Mouse (Mus musculus) v-Abl transformed pro-B cells (cell line): ENCODE results near the gene Ccdc85b.

ENCODE experiments used
- in situ Hi-C, 2 experiments: fragments of 400-800 bp; cut with MboI; formaldehyde crosslinking; loops; one replicate each; pipeline ENCODE4 v1.15.1; 2025; ENCODE audit not compliant: unreplicated experiment in 2 of 2

The Ccdc85b gene

GRCm38 (mm10) chr19:5428083-5428482 is 29.6 kb downstream of the Ccdc85b start:
- in situ Hi-C loops = loop anchor here (5.0 to 10.0 kb wide), 2 partner anchors 53 to 59 kb away; partner anchors contain the start of gene Mus81 (in 1 of the 2)

- in situ Hi-C loops = loop anchor here (5.0 to 10.0 kb wide), 2 partner anchors 52 to 61 kb away; partner anchors contain the start of gene Mus81 (in 1 of the 2)
Measured at GRCm38 (mm10) chr19:5426640-5427290, 30.9 kb downstream of the Ccdc85b start.

GRCm38 (mm10) chr19:5425906-5426565 is 31.7 kb downstream of the Ccdc85b start:
- in situ Hi-C loops = loop anchor here (5.0 to 10.0 kb wide), 2 partner anchors 51 to 61 kb away; partner anchors contain the start of gene Mus81 (in 1 of the 2)

- in situ Hi-C loops = loop anchor here (5.0 to 10.0 kb wide), 2 partner anchors 50 to 62 kb away; partner anchors contain the start of gene Mus81 (in 1 of the 2)
Measured at GRCm38 (mm10) chr19:5424782-5425741, 32.6 kb downstream of the Ccdc85b start, which contains the start of the genes Drap1 and AI837181. Gene Drap1, minus strand, starts transcription at chr19:5424979. Gene AI837181, plus strand, starts transcription at chr19:5425144.

- in situ Hi-C loops = loop anchor here in 1 of 2 experiments (10.0 kb wide), 1 partner anchor 49 kb away; no protein-coding TSS in a partner anchor
Measured at GRCm38 (mm10) chr19:5424092-5424781, 33.5 kb downstream of the Ccdc85b start.

- in situ Hi-C loops = loop anchor here in 1 of 2 experiments (10.0 kb wide), 1 partner anchor 49 kb away; no protein-coding TSS in a partner anchor
Measured at GRCm38 (mm10) chr19:5423561-5423960, 34.1 kb downstream of the Ccdc85b start.

GRCm38 (mm10) chr19:5422895-5423443 is 34.7 kb downstream of the Ccdc85b start:
- in situ Hi-C loops = loop anchor here in 1 of 2 experiments (10.0 kb wide), 1 partner anchor 48 kb away; no protein-coding TSS in a partner anchor

- in situ Hi-C loops = loop anchor here in 1 of 2 experiments (10.0 kb wide), 1 partner anchor 47 kb away; no protein-coding TSS in a partner anchor
Measured at GRCm38 (mm10) chr19:5422267-5422666, 35.4 kb downstream of the Ccdc85b start.

GRCm38 (mm10) chr19:5421784-5422183 is 35.9 kb downstream of the Ccdc85b start:
- in situ Hi-C loops = loop anchor here in 1 of 2 experiments (10.0 kb wide), 1 partner anchor 47 kb away; no protein-coding TSS in a partner anchor

GRCm38 (mm10) chr19:5420579-5420978 is 37.1 kb downstream of the Ccdc85b start:
- in situ Hi-C loops = loop anchor here in 1 of 2 experiments (10.0 kb wide), 1 partner anchor 46 kb away; no protein-coding TSS in a partner anchor

- in situ Hi-C loops = loop anchor here in 1 of 2 experiments (10.0 kb wide), 1 partner anchor 45 kb away; no protein-coding TSS in a partner anchor
Measured at GRCm38 (mm10) chr19:5419630-5420029, 38.1 kb downstream of the Ccdc85b start.

- in situ Hi-C loops = no loop called here
Measured at GRCm38 (mm10) chr19:5418750-5419466, 38.8 kb downstream of the Ccdc85b start.

GRCm38 (mm10) chr19:5414534-5414957 is 43.1 kb downstream of the Ccdc85b start:
- in situ Hi-C loops = no loop called here

- in situ Hi-C loops = no loop called here
Measured at GRCm38 (mm10) chr19:5413840-5414239, 43.9 kb downstream of the Ccdc85b start.

GRCm38 (mm10) chr19:5411961-5412360 is 45.7 kb downstream of the Ccdc85b start:
- in situ Hi-C loops = no loop called here

GRCm38 (mm10) chr19:5410641-5411040 is 47.1 kb downstream of the Ccdc85b start:
- in situ Hi-C loops = no loop called here

GRCm38 (mm10) chr19:5409068-5409467 is 48.6 kb downstream of the Ccdc85b start:
- in situ Hi-C loops = loop anchor here in 1 of 2 experiments (5.0 kb wide), 1 partner anchor 72 kb away; the partner anchor contains the start of gene Catsper1
